Mouse (Mus musculus) liver, adult 2 months (tissue): ENCODE results near the gene Gm5431.

Source experiments
- CTCF ChIP-seq: fragments of 200-500 bp; IDR thresholded peaks from 2 replicates; pipeline ENCODE4 v1.5.1; 2011; ENCODE audit warnings: low read depth, low read length, control low read depth
- POLR2A ChIP-seq: fragments of 200-500 bp; IDR thresholded peaks from 2 replicates; pipeline ENCODE4 v1.6.1; 2011; ENCODE audit warnings: low read length, control low read depth; ENCODE audit not compliant: insufficient read depth; ENCODE audit errors: extremely low read depth

GRCm38 (mm10) chr11:48843202-48843601 is 58.8 kb downstream of the Gm5431 start:
- TF ChIP-seq CTCF (no peak), POLR2A (no peak)
